Mouse (Mus musculus) kidney, postnatal 10 days (tissue): Measurements from ENCODE around the gene Efnb3.
"Not testable (repeated sequence)": the region's sequence is repeated elsewhere in the genome, so short reads cannot be mapped to it uniquely, and the experiment has no call there.

Experiments used
- DNase-seq: peaks from one replicate; pipeline ENCODE4 v3.0.0; 2021; ENCODE audit warnings: mixed read lengths

Gene Efnb3

GRCm38 (mm10) chr11:69549060-69549656, 10.8 kb downstream of the Efnb3 start, which contains the start of gene Dnah2:
TSS of gene Dnah2 (minus strand) at chr11:69549110.
- DNase-seq = no peak

GRCm38 (mm10) chr11:69547071-69547470, 12.9 kb downstream of the Efnb3 start:
- peak; percentile 73 for DNase-seq

GRCm38 (mm10) chr11:69546423-69547053, 13.5 kb downstream of the Efnb3 start:
- peak; percentile 91 for DNase-seq

- DNase-seq = no peak
Observed at GRCm38 (mm10) chr11:69545957-69546356, 14.0 kb downstream of the Efnb3 start.

- DNase-seq = no peak
Observed at GRCm38 (mm10) chr11:69543598-69543997, 16.4 kb downstream of the Efnb3 start.

GRCm38 (mm10) chr11:69541741-69542140, 18.3 kb downstream of the Efnb3 start:
- not testable (repeated sequence) for DNase-seq

- no peak for DNase-seq
Observed at GRCm38 (mm10) chr11:69540700-69541099, 19.3 kb downstream of the Efnb3 start.

GRCm38 (mm10) chr11:69534990-69535389, 25.0 kb downstream of the Efnb3 start:
- DNase-seq = no peak

- DNase-seq = no peak
Observed at GRCm38 (mm10) chr11:69532480-69533150, 27.4 kb downstream of the Efnb3 start.

- not testable (repeated sequence) for DNase-seq
Observed at GRCm38 (mm10) chr11:69530755-69531154, 29.2 kb downstream of the Efnb3 start.

GRCm38 (mm10) chr11:69530281-69530680, 29.7 kb downstream of the Efnb3 start:
- DNase-seq = not testable (repeated sequence)

GRCm38 (mm10) chr11:69528031-69528390, 32.0 kb downstream of the Efnb3 start:
- no peak for DNase-seq

- no peak for DNase-seq
Observed at GRCm38 (mm10) chr11:69527098-69528030, 32.6 kb downstream of the Efnb3 start.

GRCm38 (mm10) chr11:69526631-69527030, 33.4 kb downstream of the Efnb3 start:
- no peak for DNase-seq

GRCm38 (mm10) chr11:69525661-69526060, 34.3 kb downstream of the Efnb3 start:
- no peak for DNase-seq

- no peak for DNase-seq
Observed at GRCm38 (mm10) chr11:69523651-69524050, 36.4 kb downstream of the Efnb3 start.

- DNase-seq = no peak
Observed at GRCm38 (mm10) chr11:69521526-69522149, 38.4 kb downstream of the Efnb3 start.

- peak; percentile 27 for DNase-seq
Observed at GRCm38 (mm10) chr11:69519976-69520375, 40.0 kb downstream of the Efnb3 start.

- no peak for DNase-seq
Observed at GRCm38 (mm10) chr11:69516661-69517060, 43.3 kb downstream of the Efnb3 start.

- no peak for DNase-seq
Observed at GRCm38 (mm10) chr11:69516151-69516640, 43.8 kb downstream of the Efnb3 start.

- peak; percentile 79 for DNase-seq
Observed at GRCm38 (mm10) chr11:69513840-69514239, 46.2 kb downstream of the Efnb3 start.

- DNase-seq = no peak
Observed at GRCm38 (mm10) chr11:69510796-69511496, 49.1 kb downstream of the Efnb3 start.
